Mouse (Mus musculus) embryonic facial prominence, embryonic 14.5 days (tissue): ENCODE measurements around the gene Sik2. TPM values are rescaled to one million over a fixed set of nuclear protein-coding genes. Genes with fewer than 3 reads are reported as not detected.

Experiments used
- ATAC-seq: fragments of 200-750 bp; cut with Nextera tagmentation; 2 replicates; pipeline ENCODE4 v1.8.0; 2017; ENCODE audit warnings: low read depth, moderate number of reproducible peaks, moderate TSS enrichment
- DNase-seq: peaks from one replicate; pipeline ENCODE4 v3.0.0-alpha.2; 2015; ENCODE audit warnings: low spot score
- H3K27ac ChIP-seq: fragments of 300-500 bp; sonication (generic); replicated peaks from 2 replicates; pipeline ENCODE4 v1.5.1; 2014; ENCODE audit warnings: low read depth, mild to moderate bottlenecking, low read length, moderate library complexity
- H3K27me3 ChIP-seq: fragments of 300-500 bp; sonication (generic); replicated peaks from 2 replicates; pipeline ENCODE4 v1.6.1; 2014; ENCODE audit warnings: low read length; ENCODE audit not compliant: control insufficient read depth, insufficient read depth
- H3K36me3 ChIP-seq: fragments of 300-500 bp; sonication (generic); 2 replicates; pipeline ENCODE4 v1.6.1; 2014; ENCODE audit warnings: low read length, mixed read lengths; ENCODE audit not compliant: control insufficient read depth, insufficient read depth
- H3K4me1 ChIP-seq: fragments of 300-500 bp; sonication (generic); 2 replicates; pipeline ENCODE4 v1.6.1; 2014; ENCODE audit warnings: antibody characterized with exemption, low read length; ENCODE audit not compliant: control insufficient read depth, insufficient read depth
- H3K4me2 ChIP-seq: fragments of 300-500 bp; sonication (generic); 2 replicates; pipeline ENCODE4 v1.6.1; 2014; ENCODE audit warnings: low read depth, mild to moderate bottlenecking, low read length, moderate library complexity, mixed read lengths
- H3K4me3 ChIP-seq: fragments of 300-500 bp; sonication (generic); 2 replicates; pipeline ENCODE4 v1.5.1; 2014; ENCODE audit warnings: low read depth, mild to moderate bottlenecking, low read length
- H3K9ac ChIP-seq: fragments of 300-500 bp; sonication (generic); 2 replicates; pipeline ENCODE4 v1.6.1; 2014; ENCODE audit warnings: low read depth, mild to moderate bottlenecking, low read length, moderate library complexity, mixed read lengths
- H3K9me3 ChIP-seq: fragments of 300-500 bp; sonication (generic); 2 replicates; pipeline ENCODE4 v1.6.1; 2016; ENCODE audit warnings: low read length; ENCODE audit not compliant: control insufficient read depth
- WGBS: fragments of 180-500 bp; shearing (Covaris S2); extraction: QIAGEN DNeasy Blood & Tissue Kit; methylation state at CpG from one replicate; pipeline ENCODE4 v1.1.7; 2014; 5-methylcytosine and 5-hydroxymethylcytosine counted together
- polyA plus RNA-seq: library from polyadenylated mRNA; unstranded; fragments of >200 nt; fragmentation: Nextera tagmentation; extraction: Ambion mirVana; gene quantifications from 2 replicates; pipeline ENCODE4 v1.2.1, GENCODE M21; 2014

The Sik2 gene
- polyA plus RNA-seq, 1 experiment from 2014 or later: 15.8 TPM

DNA sequence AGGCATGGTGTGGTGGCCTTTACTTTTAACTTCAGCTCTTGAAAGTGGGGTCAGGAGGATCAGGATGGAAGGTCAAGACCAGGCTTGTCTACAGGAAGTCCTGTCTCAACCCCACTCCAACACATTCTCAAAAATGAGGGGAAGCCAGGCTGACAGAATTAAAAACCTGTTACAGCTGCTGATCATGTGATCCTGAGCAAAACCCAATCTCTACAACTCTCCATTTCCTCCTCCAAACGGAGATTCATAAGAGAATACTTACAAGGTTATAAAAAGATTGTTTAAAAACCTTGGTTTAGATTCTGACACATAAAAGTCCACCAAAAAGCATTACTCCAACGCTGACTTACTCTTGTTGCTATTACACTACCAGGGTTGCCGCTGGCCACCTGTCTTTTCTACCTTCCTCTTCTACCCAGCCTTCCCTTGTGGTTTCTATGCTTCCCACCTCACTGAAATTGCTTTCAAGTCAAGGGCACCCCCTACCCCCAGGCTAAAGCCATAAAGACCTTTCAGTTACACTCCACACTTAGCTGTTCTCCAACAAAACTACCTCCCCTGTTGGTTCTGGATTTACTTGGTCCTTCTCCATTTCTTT lies 67.0 kb downstream of the Sik2 start:
- ATAC-seq (no peak), DNase-seq (no peak)
- Histone ChIP-seq H3K4me3 (no peak overlapping the region), H3K27ac (no peak overlapping the region), H3K9me3 (no peaks in the 10 kb centered on the region), H3K9ac (no peak overlapping the region), H3K36me3 (no peaks in the 10 kb centered on the region), H3K4me1 (no peaks in the 10 kb centered on the region), H3K4me2 (no peak overlapping the region), H3K27me3 (no peaks in the 10 kb centered on the region)
- 80% methylated on average over 3 of the region's 3 CpGs for WGBS

DNA sequence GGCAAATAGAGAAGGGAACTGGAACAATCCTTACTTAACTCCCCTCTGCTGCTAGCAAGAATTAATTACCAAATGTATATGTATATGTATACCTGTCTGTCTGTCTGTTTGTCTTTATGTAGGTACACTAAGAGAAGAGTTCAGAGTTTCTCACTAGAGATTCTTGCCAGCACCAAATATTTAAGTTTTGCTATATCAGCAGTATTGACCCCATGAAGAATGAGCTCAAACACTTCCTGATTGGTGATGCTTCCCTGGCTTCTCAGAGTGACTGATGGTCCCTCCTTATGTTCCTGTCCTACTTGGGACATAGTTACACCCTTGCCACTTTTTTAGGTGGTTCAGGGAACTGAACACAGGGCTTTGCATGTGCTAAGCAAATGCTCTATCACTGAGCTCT lies 78.9 kb downstream of the Sik2 start:
- Histone ChIP-seq H3K27me3 (no peaks in the 10 kb centered on the region), H3K4me3 (no peak overlapping the region), H3K4me1 (no peaks in the 10 kb centered on the region), H3K9ac (no peak overlapping the region), H3K36me3 (peaks cover 12% of the 10 kb centered on the region; the same call in 1 of the 2 replicates), H3K4me2 (no peak overlapping the region), H3K27ac (no peak overlapping the region), H3K9me3 (no peaks in the 10 kb centered on the region)
- DNase-seq (no peak), ATAC-seq (no peak)

DNA sequence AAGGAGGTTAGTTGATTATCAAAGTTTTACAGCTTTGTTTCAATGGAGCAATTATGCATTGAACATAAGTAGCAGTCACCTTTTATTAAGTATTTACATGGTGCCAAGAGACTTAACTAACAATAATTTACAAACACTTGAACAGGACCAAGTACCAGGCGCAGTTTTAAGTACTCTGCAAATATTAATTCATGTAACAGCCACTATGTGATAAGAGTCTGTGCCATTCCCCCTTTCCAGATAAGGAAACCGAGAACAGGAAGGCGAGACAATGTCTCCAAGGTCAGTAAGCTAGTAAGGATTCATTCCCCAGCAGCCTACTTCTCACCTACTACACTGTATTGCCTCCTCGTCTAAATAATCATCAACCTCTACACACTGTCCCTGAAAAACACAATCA lies 83.1 kb downstream of the Sik2 start:
- H3K4me2 ChIP-seq: no peak overlapping the region
- no peak overlapping the region for H3K27ac ChIP-seq
- ATAC-seq (no peak), DNase-seq (no peak)
- no peaks in the 10 kb centered on the region for H3K27me3 ChIP-seq
- H3K9ac ChIP-seq: no peak overlapping the region
- no peaks in the 10 kb centered on the region for H3K9me3 ChIP-seq
- 0 out of 2 replicates have a peak, but pooled peaks cover 7% of the 10 kb centered on the region for H3K36me3 ChIP-seq
- H3K4me3 ChIP-seq: no peak overlapping the region
- 87% methylated on average over 4 of the region's 4 CpGs for WGBS
- no peaks in the 10 kb centered on the region for H3K4me1 ChIP-seq

DNA sequence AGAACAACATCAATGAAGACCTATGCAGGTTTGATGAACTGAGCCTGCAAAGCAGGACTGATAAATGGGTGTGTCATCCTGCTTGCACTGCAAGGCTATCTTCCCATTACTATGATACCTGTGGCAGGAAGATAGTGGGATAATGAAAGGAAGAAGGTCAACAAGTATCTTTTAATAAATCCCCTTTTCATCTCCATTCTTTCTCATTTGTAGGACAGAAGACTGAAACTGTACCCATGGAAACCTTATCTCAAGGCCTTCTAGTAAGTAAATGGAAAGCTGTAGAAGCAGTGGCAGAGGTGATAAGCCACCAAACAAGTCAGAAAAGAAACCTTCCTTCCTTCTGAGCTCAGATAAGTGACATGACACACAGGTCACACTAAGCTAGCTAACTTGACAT lies 84.4 kb downstream of the Sik2 start:
- no peak overlapping the region for H3K4me3 ChIP-seq
- H3K27ac ChIP-seq: no peak overlapping the region
- H3K9me3 ChIP-seq: no peaks in the 10 kb centered on the region
- H3K27me3 ChIP-seq: no peaks in the 10 kb centered on the region
- no peak overlapping the region for H3K9ac ChIP-seq
- no peak overlapping the region for H3K4me2 ChIP-seq
- no peaks in the 10 kb centered on the region for H3K4me1 ChIP-seq
- DNase-seq: no peak
- H3K36me3 ChIP-seq: 0 out of 2 replicates have a peak, but pooled peaks cover 7% of the 10 kb centered on the region
- no peak for ATAC-seq

DNA sequence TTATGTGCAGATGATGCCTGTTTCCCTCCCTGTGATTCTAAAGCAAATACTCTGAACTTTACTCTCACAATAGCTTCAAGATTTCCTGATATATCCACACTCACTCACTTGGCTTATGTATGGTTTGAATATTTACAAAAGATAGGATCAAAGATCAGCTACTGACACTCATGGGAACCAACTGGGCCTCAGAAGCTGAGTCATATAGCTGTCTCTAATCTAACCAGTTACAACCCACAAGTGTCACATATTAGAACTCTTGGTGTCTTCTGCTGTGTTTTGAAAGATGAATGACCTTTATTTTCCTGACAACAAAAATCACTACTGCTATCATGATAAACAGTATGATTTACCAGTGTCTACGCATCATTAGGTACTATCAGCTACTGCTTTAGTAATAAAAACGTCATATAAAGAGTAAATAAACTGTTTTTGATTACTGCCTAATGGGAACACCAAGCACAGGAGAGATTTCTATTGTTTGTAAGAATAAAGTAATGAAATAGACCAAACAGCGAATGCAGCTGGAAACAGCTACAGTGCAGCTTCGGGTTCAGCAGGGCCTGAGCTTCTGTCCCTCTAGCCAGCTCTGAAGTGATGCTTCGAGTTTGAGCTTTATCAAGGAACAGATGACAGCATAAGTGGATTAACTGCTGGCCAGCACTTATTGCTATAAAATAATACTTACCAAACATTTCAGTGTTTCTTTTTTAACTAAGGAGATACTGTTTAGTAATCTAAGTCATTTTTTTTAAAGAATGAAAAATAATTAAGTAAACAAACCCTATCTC lies 86.3 kb downstream of the Sik2 start:
- ATAC-seq: no peak
- Histone ChIP-seq H3K36me3 (0 out of 2 replicates have a peak, but pooled peaks cover 2% of the 10 kb centered on the region), H3K9me3 (no peaks in the 10 kb centered on the region), H3K4me1 (no peaks in the 10 kb centered on the region), H3K4me3 (no peak overlapping the region), H3K9ac (no peak overlapping the region), H3K27ac (no peak overlapping the region), H3K27me3 (no peaks in the 10 kb centered on the region), H3K4me2 (no peak overlapping the region)
- DNase-seq: no peak
- whole genome bisulfite sequencing: 73% methylated on average over 5 of the region's 5 CpGs

DNA sequence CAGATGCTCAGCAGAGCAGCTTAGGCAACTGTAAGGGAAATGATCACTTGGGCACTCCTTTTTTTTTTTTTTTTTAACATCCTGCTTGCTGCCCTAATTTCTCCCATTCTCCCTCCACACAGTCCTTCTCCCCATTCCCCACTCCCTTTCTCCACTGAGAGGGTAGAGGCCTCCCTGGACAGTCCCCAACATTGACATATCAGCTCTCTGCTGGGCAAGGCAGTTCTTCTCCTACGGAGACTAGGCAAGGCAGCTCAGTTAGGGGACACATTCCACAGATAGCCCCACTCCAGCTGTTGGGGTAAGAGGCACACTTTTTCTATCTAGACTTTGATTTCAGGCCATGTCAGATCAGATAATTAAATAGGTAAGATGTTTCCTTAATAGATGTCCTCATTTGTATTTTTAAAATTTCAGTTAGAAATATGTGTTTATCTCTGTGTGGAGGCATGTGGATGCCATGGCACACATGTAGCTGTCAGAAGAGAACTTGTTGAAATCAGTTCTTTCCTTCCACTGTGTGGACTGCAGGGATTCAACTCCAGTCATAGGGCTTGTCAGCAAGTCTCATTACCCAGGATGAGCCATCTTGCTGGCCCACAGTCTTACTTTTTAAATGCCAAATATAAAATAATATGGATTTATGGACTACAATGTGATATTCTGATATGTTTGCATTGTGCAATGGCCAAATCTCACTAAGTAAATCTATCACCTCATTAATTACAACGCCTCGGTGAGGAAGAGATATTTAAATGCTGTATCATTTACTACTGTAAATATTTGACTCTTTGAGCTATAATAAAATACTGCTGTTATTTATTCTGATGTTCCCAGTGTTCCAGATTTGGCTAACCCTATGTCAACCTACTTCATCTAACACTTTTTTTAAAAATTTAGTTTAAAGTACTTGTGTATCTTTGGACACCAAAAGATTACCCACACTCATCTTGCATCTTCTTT lies 87.7 kb downstream of the Sik2 start:
- Histone ChIP-seq H3K9me3 (no peaks in the 10 kb centered on the region), H3K27me3 (no peaks in the 10 kb centered on the region), H3K9ac (no peak overlapping the region), H3K4me1 (no peaks in the 10 kb centered on the region), H3K27ac (no peak overlapping the region; the same call in 1 of the 2 replicates), H3K4me3 (no peak overlapping the region), H3K4me2 (no peak overlapping the region), H3K36me3 (no peaks in the 10 kb centered on the region)
- DNase-seq (no peak), ATAC-seq (no peak)
- WGBS: 82% methylated on average over 3 of the region's 3 CpGs

DNA sequence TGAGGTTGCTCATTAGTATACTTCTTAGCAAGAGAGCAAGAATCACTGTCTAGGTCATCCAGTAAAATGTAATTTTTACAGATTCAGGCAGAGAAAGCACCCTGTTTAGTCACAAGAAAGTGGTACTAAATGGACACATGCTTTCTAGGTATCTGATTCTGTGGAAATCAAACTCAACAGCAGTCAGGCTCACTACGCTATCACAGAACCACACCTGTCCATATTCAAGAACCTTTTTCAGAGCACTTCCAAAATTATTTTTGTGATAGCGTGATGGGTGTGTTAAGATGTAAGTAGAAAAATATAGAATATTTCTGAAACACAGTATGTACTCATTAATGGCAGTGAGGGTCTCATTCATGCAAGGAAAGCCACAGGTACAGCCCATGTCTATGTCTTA lies 89.3 kb downstream of the Sik2 start:
- no peak overlapping the region for H3K4me2 ChIP-seq
- H3K9me3 ChIP-seq: no peaks in the 10 kb centered on the region
- H3K9ac ChIP-seq: no peak overlapping the region
- H3K36me3 ChIP-seq: no peaks in the 10 kb centered on the region
- DNase-seq (no peak), ATAC-seq (no peak)
- no peaks in the 10 kb centered on the region for H3K4me1 ChIP-seq
- WGBS: 96% methylated on average over 2 of the region's 2 CpGs
- H3K27ac ChIP-seq: no peak overlapping the region
- H3K27me3 ChIP-seq: no peaks in the 10 kb centered on the region
- H3K4me3 ChIP-seq: no peak overlapping the region

DNA sequence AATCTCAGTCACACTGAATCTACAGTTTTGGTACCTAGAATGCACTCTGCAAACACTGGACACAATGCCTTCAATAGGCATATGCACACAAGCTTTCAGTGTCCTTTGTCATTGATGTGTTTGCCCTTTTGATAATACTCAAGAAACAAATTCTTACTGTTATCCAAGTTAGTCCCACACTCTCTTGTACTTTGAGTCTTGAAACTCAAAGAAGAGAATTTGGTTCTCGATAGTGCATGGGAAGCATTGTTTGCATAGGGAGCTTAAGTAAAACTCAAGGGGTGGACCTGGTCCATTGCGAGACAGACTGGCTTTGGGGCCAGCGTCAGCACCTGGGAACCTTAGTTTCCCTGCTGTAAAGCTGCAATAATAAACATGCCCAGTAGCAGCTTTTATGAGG lies 90.7 kb downstream of the Sik2 start:
- Histone ChIP-seq H3K4me1 (no peaks in the 10 kb centered on the region), H3K9me3 (no peaks in the 10 kb centered on the region), H3K9ac (no peak overlapping the region), H3K27me3 (no peaks in the 10 kb centered on the region), H3K27ac (no peak overlapping the region), H3K4me3 (no peak overlapping the region), H3K36me3 (no peaks in the 10 kb centered on the region; the same call in 1 of the 2 replicates), H3K4me2 (no peak overlapping the region)
- DNase-seq (no peak), ATAC-seq (no peak)
- WGBS: 81% methylated on average over 3 of the region's 3 CpGs
